Mouse (Mus musculus) urinary bladder, postnatal 10 days (tissue): ENCODE data around the gene N4bp3.

ENCODE experiments used
- DNase-seq: peaks from one replicate; pipeline ENCODE4 v3.0.0; 2022; ENCODE audit warnings: low spot score

Gene N4bp3

DNA sequence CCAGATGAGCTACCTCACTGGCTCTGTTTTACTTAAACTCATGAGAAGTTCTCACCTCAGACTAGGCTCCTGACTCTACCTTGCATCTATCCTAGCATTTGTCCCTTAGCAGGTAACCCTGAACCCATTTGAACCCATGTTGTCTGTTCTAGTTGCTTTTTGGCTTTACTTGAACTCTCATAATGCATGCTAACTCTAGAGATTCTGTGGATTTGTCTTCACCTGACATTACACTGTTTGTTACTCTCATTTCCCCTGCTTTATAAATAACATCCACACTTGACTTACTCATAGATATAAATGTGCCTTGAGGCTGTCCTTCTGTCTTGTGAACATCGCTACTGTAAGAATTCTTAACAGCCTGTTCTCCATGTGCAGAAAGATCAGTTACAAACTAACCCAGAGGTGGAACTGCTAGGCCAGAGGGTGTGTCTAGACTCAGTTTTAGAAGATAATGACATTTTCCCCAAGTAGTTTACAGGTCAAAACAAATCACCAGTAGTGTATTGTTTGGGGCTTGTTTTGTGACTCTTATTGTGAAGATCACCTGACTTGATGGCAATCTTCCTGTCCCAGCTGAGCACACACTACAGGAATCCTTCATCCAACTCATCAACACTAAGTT lies 55.1 kb downstream of the N4bp3 start:
- DNase-seq = no peak

DNA sequence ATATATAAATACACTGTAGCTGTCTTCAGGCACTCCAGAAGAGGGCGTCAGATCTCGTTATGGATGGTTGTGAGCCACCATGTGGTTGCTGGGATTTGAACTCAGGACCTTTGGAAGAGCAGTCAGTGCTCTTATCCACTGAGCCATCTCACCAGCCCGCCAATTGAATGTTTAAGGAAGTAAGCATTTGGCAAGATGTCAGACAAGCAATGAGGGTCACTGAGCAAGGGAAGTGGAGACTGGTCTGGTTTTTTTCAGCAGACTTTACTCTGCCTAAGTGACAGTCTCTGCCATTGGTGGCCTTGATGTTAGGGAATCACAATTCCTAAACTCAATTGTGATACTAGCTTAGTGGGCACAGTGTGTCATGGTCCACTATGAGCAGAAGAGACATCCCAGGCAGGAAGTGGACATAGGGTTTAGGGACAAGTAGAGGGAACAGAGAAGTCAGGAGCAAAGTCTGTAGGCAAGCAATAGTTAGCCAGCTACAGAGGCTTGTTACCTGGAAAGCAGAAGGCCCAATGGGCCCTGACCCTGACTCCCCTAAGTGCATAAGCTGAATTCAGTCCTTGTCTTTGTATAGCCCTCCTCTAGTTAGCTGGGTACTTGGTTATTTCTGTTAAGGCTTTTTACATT lies 55.8 kb downstream of the N4bp3 start:
- no peak for DNase-seq

DNA sequence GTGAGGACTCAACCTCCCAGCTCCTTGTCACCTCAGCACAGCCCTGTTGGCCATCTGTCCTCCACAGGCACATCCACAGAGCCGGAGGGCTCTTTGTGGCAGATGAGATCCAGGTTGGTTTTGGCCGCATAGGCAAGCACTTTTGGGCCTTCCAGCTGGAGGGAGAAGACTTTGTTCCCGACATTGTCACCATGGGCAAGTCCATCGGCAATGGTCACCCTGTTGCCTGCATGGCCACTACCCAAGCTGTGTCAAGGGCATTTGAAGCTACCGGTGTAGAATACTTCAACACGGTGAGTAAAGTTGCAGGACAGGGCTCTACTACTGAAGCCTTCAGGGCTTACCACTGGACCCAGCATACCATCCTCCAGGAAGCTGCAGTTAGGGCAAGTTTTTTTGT lies 56.8 kb downstream of the N4bp3 start:
- DNase-seq = no peak

DNA sequence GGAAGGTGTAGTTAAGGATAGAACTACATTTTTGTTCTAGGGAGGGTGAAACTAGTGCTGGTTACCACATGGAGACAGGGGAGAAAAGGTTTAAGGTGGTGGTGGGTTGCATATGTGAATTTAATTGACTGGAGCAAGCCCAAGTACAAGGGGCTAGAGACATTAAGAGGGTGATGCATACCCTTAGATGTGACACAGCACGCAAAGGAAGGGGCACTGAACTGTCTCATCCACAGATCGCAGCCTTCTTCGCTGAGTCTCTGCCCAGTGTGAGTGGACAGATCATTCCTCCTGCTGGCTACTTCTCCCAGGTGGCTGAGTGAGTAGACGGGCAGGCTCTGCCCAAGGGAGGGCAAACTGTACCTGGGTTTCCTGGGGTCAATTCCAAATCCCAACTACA lies 57.3 kb downstream of the N4bp3 start:
- DNase-seq = no peak
